ENCODE assay signal across 9 mouse cellular contexts in the genomic region with DNA sequence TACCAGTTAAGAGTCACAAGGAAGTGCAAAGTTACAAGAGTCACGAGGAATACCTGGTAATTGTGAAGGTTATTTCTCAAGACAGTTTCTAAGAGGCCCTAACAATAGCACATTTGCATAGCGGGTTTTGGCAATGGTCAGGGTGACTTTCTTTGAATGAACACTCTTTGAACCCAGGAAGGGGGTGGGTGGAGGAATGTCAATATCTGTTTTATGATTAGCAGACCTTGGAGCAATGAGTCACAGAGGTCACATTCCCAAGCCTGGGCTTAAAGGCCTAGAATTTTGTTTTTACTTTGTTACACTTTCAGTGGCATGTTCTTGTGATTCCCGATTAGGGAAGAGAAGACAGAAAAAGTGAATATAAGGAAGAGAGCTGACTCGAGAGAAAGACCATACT. TPM values are rescaled to one million over a fixed set of nuclear protein-coding genes. Genes with fewer than 3 reads are reported as not detected.
DNase-seq lines count a peak whose midpoint lies in the region; TF ChIP-seq lines count a peak whose summit lies in the region.
"Not testable (repeated sequence)": the region's sequence is repeated elsewhere in the genome, so short reads cannot be mapped to it uniquely, and the experiment has no call there.
"Had no signal": no experiment of that assay in that cellular context is flagged by ENCODE, and none has a peak within 500 bp of the region (broad histone marks: within the 10 kb centered on the region; RNA-seq: fewer than 3 reads in every experiment).

No protein-coding gene starts in this region.

- TF ChIP-seq POLR2A in kidney, adult 2 months (IDR thresholded peaks at IDR 0.05; ENCODE audit: low read depth, low read length); liver, adult 2 months (IDR thresholded peaks at IDR 0.05; ENCODE audit: extremely low read depth, insufficient read depth, low read length): not testable (repeated sequence)

- peak; percentile 27 for DNase-seq in heart, adult 11 months
- peak; percentile 80 for DNase-seq in kidney, adult 2 months
- DNase-seq in kidney, adult 9 months: peak; percentile 79
- DNase-seq in liver, adult 2 months (ENCODE audit: extremely low read depth, low read depth, low spot score): peak; percentile 68

- H3K4me3 ChIP-seq in kidney, adult 2 months (ENCODE audit: insufficient read depth, low read depth, low read length); liver, adult 2 months (ENCODE audit: insufficient read depth, low read depth, low read length): not testable (repeated sequence)

- H3K27ac ChIP-seq in kidney, adult 2 months (ENCODE audit: insufficient read depth, low read depth, low read length); liver, adult 2 months (replicated peaks; ENCODE audit: insufficient read depth, low read depth, low read length): not testable (repeated sequence)

- H3K36me3 ChIP-seq in kidney, adult 2 months (ENCODE audit: control insufficient read depth, insufficient read depth, low read length); liver, adult 2 months (ENCODE audit: control insufficient read depth, insufficient read depth, low read length): not testable (repeated sequence)

- WGBS in kidney, adult 2 months: 64% methylated on average over 4 of the region's 4 CpGs
- WGBS in liver, adult 2 months: 58% methylated on average over 4 of the region's 4 CpGs

- not testable (repeated sequence) for H3K4me1 ChIP-seq in kidney, adult 2 months (ENCODE audit: control insufficient read depth, insufficient read depth, low read length); liver, adult 2 months (ENCODE audit: control insufficient read depth, insufficient read depth, low read length)

- not testable (repeated sequence) for H3K9ac ChIP-seq in liver, adult 2 months (ENCODE audit: low read depth, low read length)

- H3K79me2 ChIP-seq in liver, adult 2 months (ENCODE audit: control insufficient read depth, insufficient read depth, low read length): not testable (repeated sequence)

- not testable (repeated sequence) for TF ChIP-seq CTCF in kidney, adult 2 months (conservative IDR thresholded peaks at IDR 0.05; ENCODE audit: insufficient read depth, insufficient read length, low read depth, low read length); liver, adult 2 months (IDR thresholded peaks at IDR 0.05; ENCODE audit: low read depth, low read length)

- not testable (repeated sequence) for H3K27me3 ChIP-seq in kidney, adult 2 months (replicated peaks; ENCODE audit: control insufficient read depth, insufficient read depth, low read length); liver, adult 2 months (ENCODE audit: control insufficient read depth, insufficient read depth, low read length)

RNA-seq across cellular contexts. Expression of gene Rxfp1, which starts 49.6 kb away (rescaled TPM):
- polyA plus RNA-seq in kidney, adult 2 months (2012; rRNA removed): 0.03 and 0.09 TPM in 2 replicates
- not detected in 2 replicates for total RNA-seq in liver, adult 2 months (2014; rRNA removed)
- polyA plus RNA-seq in liver, adult 2 months (2012; rRNA removed): not detected in 2 replicates
- total RNA-seq: adrenal gland, adult 18-20 months; MEL had no signal
- polyA plus RNA-seq: activated CD4-positive, CD25-positive, alpha-beta regulatory T cell, adult 4 months; C2C12; forebrain, embryonic 13.5 days had no signal

RNA-seq across cellular contexts. Expression of gene Etfdh, which starts 58.8 kb away (rescaled TPM):
- polyA plus RNA-seq in kidney, adult 2 months (2012; rRNA removed): 277 and 354 TPM in 2 replicates
- 199 and 240 TPM in 2 replicates for total RNA-seq in liver, adult 2 months (2014; rRNA removed)
- polyA plus RNA-seq in liver, adult 2 months (2012; rRNA removed): 664 and 680 TPM in 2 replicates

RNA-seq across cellular contexts. Expression of gene 4930579G24Rik, which starts 59.2 kb away (rescaled TPM):
- polyA plus RNA-seq in kidney, adult 2 months (2012; rRNA removed): 1.1 and 1.2 TPM in 2 replicates
- total RNA-seq in liver, adult 2 months (2014; rRNA removed): 0.37 and 0.74 TPM in 2 replicates
- polyA plus RNA-seq in liver, adult 2 months (2012; rRNA removed): 0.35 and 0.55 TPM in 2 replicates

Comparison
In these comparisons a context has a peak if more than half of its experiments do, and no peak if none do; other contexts are left out.
1. DNase-seq: peak in every context shown above with its lines; median percentile 80 in kidney, adult 2 months; 79 in kidney, adult 9 months; 68 in liver, adult 2 months; 27 in heart, adult 11 months.